Mouse (Mus musculus): ENCODE measurements around the gene Immp2l. TPM values are rescaled to one million over a fixed set of nuclear protein-coding genes. Genes with fewer than 3 reads are reported as not detected.

Immp2l gene
- total RNA-seq, 2 experiments from 2014 or later: 21.7 to 26.0 TPM

GRCm38 (mm10) chr12:41593401-41593800, 569.5 kb downstream of the Immp2l start:
- intact Hi-C loops (cut with DNase I): no loop called here
- DNase-seq (ENCODE audit: low spot score): no peak

GRCm38 (mm10) chr12:41594037-41594436, 570.1 kb downstream of the Immp2l start:
- DNase-seq (ENCODE audit: low spot score): no peak

GRCm38 (mm10) chr12:41615271-41615670, 591.4 kb downstream of the Immp2l start:
- intact Hi-C loops (cut with DNase I): no loop called here
- DNase-seq (ENCODE audit: low spot score): no peak

More at GRCm38 (mm10) chr12:41594037-41594436, 570.1 kb downstream of the Immp2l start:
- intact Hi-C loops (cut with DNase I): no loop called here

GRCm38 (mm10) chr12:41621341-41621740, 597.5 kb downstream of the Immp2l start:
- DNase-seq (ENCODE audit: low spot score): no peak
- intact Hi-C loops (cut with DNase I): no loop called here

GRCm38 (mm10) chr12:41643262-41643661, 619.4 kb downstream of the Immp2l start:
- intact Hi-C loops (cut with DNase I): no loop called here

GRCm38 (mm10) chr12:41644802-41645551, 621.1 kb downstream of the Immp2l start:
- DNase-seq (ENCODE audit: low spot score): no peak
- intact Hi-C loops (cut with DNase I): no loop called here

More at GRCm38 (mm10) chr12:41643262-41643661, 619.4 kb downstream of the Immp2l start:
- DNase-seq (ENCODE audit: low spot score): no peak

- intact Hi-C loops (cut with DNase I): no loop called here
- DNase-seq (ENCODE audit: low spot score): no peak
Observed at GRCm38 (mm10) chr12:41646956-41647575, 623.2 kb downstream of the Immp2l start.

GRCm38 (mm10) chr12:41647675-41648074, 623.8 kb downstream of the Immp2l start:
- intact Hi-C loops (cut with DNase I): no loop called here
- no peak for DNase-seq (ENCODE audit: low spot score)

GRCm38 (mm10) chr12:41649826-41650541, 626.1 kb downstream of the Immp2l start:
- no peak for DNase-seq (ENCODE audit: low spot score)
- intact Hi-C loops (cut with DNase I): no loop called here

GRCm38 (mm10) chr12:41668280-41668679, 644.4 kb downstream of the Immp2l start:
- no peak for DNase-seq (ENCODE audit: low spot score)
- intact Hi-C loops (cut with DNase I): no loop called here

GRCm38 (mm10) chr12:41669481-41669880, 645.6 kb downstream of the Immp2l start:
- intact Hi-C loops (cut with DNase I): no loop called here
- no peak for DNase-seq (ENCODE audit: low spot score)

GRCm38 (mm10) chr12:41674861-41675260, 651.0 kb downstream of the Immp2l start:
- intact Hi-C loops (cut with DNase I): no loop called here
- no peak for DNase-seq (ENCODE audit: low spot score)

- DNase-seq (ENCODE audit: low spot score): no peak
- intact Hi-C loops (cut with DNase I): no loop called here
Observed at GRCm38 (mm10) chr12:41680141-41680540, 656.3 kb downstream of the Immp2l start.

GRCm38 (mm10) chr12:41682141-41682540, 658.3 kb downstream of the Immp2l start:
- no peak for DNase-seq (ENCODE audit: low spot score)
- intact Hi-C loops (cut with DNase I): no loop called here

GRCm38 (mm10) chr12:41689809-41690208, 665.9 kb downstream of the Immp2l start:
- intact Hi-C loops (cut with DNase I): no loop called here
- no peak for DNase-seq (ENCODE audit: low spot score)

GRCm38 (mm10) chr12:41710608-41711007, 686.7 kb downstream of the Immp2l start:
- DNase-seq (ENCODE audit: low spot score): no peak
- intact Hi-C loops (cut with DNase I): no loop called here

GRCm38 (mm10) chr12:41716946-41717345, 693.1 kb downstream of the Immp2l start:
- no peak for DNase-seq (ENCODE audit: low spot score)
- intact Hi-C loops (cut with DNase I): no loop called here

GRCm38 (mm10) chr12:41724585-41724984, 700.7 kb downstream of the Immp2l start:
- intact Hi-C loops (cut with DNase I): no loop called here
- no peak for DNase-seq (ENCODE audit: low spot score)

- no peak for DNase-seq (ENCODE audit: low spot score)
- intact Hi-C loops (cut with DNase I): no loop called here
Observed at GRCm38 (mm10) chr12:41726720-41727119, 702.8 kb downstream of the Immp2l start.

GRCm38 (mm10) chr12:41727221-41727620, 703.3 kb downstream of the Immp2l start:
- intact Hi-C loops (cut with DNase I): no loop called here
- DNase-seq (ENCODE audit: low spot score): no peak
